Mouse (Mus musculus) left cerebral cortex, adult 11 months (tissue): ENCODE results near the gene Adap2.

Experiments used
- DNase-seq: peaks from one replicate; pipeline ENCODE4 v3.0.0; 2022; ENCODE audit warnings: low spot score

Gene Adap2

DNA sequence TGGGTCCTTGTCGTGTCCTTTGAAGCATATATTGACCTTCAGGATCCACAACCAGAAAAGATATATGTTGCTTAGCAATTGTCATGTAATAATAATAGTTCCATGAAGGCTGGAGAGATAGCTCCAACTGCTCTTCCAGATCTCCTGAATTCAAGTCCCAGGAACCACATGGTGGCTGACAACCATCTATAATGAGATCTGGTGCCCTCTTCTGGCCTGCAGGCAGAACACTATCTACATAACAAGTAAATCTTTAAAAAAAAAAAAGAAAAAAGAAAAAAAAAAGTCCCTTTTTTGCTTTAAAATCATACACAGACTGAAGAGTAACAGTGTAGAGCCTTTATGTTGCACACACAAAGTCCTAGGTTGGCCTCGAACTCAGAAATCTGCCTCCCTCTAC, 45.9 kb downstream of the Adap2 start:
- DNase-seq = no peak

DNA sequence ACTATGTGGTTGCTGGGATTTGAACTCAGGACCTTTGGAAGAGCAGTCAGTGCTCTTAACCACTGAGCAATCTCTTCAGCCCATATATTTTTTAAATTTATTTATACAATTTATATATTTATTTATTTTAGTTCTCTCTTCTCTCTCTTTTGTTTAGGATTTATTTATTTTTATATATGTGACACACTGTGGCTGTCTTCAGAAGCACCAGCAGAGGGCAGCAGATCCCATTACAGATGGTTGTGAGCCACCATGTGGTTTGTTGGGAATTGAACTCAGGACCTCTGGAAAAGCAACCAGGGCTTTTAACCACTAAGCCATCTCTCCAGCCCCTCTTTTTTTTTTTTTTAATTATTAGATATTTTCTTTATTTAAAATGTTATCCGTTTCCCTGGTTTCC, 46.4 kb downstream of the Adap2 start:
- no peak for DNase-seq

DNA sequence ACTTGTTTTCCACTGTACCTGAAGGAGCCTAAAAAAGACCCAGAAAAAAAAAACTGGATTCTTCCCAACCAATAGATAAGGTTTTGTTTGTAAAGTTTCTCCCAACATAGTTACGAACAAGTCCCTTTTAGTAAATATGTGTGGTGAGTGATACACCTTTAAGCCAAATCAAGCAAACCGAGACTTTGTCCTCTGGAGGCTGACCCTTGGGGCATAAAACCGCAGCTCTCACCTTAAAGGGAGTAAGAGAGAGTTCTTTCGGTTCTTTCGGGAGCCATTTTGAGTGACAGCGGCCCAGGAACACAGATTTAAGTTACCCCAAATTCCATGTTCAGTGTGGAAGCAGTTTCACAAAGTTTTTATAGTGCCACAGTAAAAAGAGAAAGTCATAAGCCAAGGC, 48.4 kb downstream of the Adap2 start:
- no peak for DNase-seq

DNA sequence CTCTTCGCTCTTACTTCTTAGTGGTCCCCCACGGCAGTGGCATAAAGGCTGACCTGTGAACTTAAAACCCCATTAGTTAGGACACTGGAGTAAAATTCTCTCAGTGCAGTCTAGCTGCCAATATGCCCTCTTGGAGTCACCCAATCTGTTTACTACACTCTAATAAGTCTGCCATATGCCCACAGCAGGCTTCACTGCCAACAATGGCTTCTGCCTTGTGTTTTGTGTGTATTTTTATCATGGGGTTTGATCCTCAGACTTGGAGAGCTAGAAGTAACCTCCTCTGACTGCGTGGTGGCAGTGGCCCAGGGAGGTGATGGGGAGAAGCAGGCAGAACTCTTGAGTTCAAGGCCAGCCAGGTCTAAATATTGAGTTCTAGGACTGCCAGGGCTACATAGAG, 50.1 kb downstream of the Adap2 start:
- no peak for DNase-seq

DNA sequence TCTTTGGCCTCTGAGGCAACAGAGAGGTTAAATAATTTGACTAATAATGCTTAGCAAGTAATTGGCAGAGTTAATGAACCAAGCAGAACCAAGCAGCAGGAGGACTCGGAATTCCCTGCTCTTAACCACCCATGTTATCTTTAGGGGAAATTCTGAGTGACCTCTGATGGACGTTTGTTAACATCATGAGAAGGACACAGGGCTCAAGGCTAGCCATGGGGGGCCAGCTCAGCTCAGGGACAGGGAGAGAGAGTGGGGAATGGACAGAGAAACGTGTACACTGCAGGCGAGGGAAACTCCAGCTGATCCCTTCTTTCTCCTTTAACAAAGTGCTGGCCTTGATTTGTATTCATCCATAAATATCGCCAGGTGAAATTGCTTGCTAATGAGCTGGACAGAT, 51.0 kb downstream of the Adap2 start:
- no peak for DNase-seq

DNA sequence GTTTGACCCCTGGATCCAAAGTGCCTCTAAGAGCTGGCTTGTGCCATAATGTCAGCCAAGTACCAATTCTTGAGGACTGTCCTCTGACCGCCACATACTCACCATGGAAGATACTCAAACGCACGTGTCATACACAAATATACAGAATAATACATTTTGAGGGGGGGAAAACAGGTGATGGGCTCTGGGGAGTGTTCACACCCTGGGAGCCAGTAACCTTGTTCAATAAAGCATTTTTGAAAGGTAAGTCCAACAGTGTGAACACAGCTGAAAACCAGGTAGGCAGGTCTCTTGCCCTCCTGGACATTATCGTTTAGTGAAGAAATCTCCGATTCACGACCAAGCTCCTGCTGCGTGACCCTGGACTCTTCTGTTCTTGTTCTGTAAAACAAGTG, 54.6 kb downstream of the Adap2 start:
- DNase-seq = no peak

DNA sequence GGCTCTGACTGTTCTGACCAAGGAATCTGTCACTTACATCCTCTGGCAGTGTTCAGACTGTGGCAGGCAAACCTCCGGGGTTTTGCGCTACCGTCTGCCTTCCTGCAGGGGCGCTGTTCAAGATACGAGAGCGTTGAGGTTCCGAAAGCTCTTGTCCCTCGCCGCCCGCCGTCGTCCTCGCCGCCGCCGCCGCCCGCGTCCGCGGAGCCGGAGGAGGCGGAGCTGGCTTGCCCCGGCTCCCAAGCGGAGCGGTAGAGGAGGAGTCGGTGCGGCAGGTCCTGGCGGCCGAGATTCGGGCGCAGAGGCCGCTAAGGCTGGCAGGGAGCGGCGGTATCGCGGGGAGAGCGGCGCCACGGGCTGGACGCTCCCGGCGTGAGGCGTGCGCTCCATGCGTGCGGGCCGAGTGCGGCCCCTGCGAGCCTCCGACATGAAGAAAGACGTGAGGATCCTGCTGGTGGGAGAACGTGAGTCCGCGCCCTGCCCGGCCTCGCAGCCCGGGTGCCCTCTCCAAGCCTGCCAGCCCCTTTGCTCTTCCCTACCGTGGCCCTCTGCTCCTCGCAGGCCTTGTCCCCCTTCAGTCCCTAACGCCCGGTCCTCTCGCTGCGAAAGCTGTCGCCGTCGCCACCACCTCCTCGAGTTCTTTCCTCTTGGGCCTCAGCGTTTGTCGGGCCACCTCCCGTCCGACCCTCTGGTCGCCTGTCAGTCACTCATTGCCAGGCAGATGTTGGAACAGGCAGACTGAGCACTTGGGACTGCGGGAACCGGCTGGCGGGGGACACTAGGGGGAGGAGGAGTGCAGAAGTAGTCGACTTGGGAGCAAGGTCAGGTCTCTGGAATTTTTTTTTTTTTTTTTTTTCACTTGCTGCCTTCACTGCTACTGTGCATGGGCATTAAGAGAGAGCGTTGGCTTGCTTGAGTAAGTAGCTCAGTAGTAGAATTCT, 55.2 kb downstream of the Adap2 start, which contains the start of gene Rhot1:
Rhot1 (plus strand) TSS at position 160 of the 941 bp plus-strand sequence.
- peak; percentile 92 for DNase-seq

DNA sequence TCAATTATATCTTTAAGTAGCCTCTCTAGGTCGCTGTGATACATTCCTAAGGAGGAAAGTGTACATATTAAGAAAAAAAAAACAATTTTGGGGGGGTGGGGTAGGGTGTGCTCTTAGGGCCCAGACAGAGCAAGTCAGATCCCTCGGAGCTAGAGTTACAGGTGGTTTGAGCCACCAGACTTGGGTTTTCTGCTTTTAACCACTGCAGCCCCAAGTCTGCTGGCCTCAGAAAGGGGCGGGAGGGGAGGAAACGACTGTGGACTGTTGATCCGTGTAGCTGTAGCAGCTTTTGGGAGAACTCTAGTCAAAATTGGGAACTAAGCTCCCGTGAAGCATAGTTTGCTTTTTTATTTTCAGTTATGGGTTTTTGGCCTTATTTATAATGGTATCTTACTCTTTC, 56.4 kb downstream of the Adap2 start:
- no peak for DNase-seq

DNA sequence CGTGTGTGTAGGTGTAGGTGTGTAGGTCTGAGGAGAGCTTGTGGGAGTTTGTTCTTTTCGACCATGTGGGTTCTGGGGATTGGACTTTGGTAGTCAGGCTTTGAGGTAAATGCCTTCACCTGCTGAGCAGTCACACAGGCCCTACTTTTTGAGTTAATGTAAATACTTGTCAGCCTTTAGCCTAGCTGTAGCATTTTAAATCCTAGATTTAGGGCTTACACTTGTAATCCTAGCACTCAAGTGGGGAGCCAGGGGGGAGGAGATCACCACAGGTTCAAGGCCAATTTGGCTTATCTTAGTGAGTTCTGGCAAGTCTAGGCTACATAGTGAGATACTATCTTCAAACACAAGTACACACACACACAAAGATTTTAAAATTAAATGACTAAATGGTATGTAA, 58.4 kb downstream of the Adap2 start:
- no peak for DNase-seq

DNA sequence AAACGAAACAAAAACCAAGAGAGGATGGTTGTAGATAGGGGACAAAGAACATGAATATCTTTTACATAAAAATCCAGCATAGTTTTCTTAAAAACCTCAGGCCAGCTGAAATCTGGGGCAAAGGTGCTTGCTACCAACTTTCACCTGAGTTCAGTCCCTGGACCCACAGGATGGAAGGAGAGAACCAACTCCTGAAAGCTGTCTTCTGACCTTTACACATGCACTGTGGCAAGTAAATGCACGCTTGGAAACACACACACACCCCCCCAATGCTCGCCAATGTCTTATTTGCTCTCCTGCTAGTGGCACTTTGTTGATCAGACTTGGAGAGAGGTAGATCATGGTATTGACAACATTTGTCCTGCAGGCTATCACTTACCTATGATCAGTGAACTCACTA, 61.4 kb downstream of the Adap2 start:
- no peak for DNase-seq

DNA sequence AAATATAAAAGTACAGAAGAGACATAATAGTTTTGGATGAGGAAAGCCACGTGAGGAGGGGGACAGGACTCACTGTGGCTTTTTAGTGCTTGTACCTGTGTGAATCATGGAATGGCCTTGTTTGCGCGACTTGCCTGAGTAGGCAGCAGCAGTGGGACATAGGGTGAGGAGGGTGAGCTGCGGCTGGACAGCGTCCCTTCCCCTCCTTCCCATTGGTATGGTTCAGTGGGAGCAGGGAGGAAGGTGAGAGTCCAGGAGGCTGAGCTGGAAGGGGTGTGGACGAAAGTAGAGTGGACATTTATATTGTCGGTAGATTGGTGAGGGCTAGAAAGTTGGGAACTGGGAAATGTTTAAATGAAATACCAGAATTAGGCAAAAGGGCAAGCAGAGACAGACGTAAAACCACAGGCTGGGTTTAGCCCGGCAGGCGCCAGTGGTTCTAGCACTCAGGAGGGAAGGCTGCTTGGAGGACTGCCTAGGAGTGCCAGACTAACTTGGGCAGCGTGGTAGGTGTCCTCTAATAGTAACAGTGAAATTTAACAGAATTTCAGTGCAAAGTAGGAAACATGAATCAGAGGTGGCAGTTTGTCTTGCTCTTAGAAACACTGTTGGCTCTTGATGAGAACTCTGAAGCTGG, 64.9 kb downstream of the Adap2 start:
- DNase-seq = no peak
